Mouse (Mus musculus) liver, embryonic 16.5 days (tissue): ENCODE results near the gene Iqcn. TPM values are rescaled to one million over a fixed set of nuclear protein-coding genes. Genes with fewer than 3 reads are reported as not detected.

ENCODE experiments used
- ATAC-seq: fragments of 200-750 bp; cut with Nextera tagmentation; 2 replicates; pipeline ENCODE4 v1.8.0; 2017; ENCODE audit warnings: low read depth, mild to moderate bottlenecking, moderate number of reproducible peaks, moderate library complexity
- H3K27ac ChIP-seq: fragments of 300-500 bp; sonication (generic); 2 replicates; pipeline ENCODE4 v1.5.1; 2014; ENCODE audit warnings: mild to moderate bottlenecking, low read length
- H3K27me3 ChIP-seq: fragments of 300-500 bp; sonication (generic); 2 replicates; pipeline ENCODE4 v1.6.1; 2014; ENCODE audit warnings: low read depth, low read length, mixed read lengths; ENCODE audit not compliant: control insufficient read depth, insufficient read depth
- H3K36me3 ChIP-seq: fragments of 300-500 bp; sonication (generic); 2 replicates; pipeline ENCODE4 v1.6.1; 2014; ENCODE audit warnings: mild to moderate bottlenecking; ENCODE audit not compliant: control insufficient read depth, insufficient read depth
- H3K4me1 ChIP-seq: fragments of 300-500 bp; sonication (generic); 2 replicates; pipeline ENCODE4 v1.6.1; 2014; ENCODE audit warnings: low read depth, low read length, mixed read lengths; ENCODE audit not compliant: control insufficient read depth
- H3K4me2 ChIP-seq: fragments of 300-500 bp; sonication (generic); 2 replicates; pipeline ENCODE4 v1.6.1; 2014; ENCODE audit warnings: low read depth, low read length, mixed read lengths
- H3K4me3 ChIP-seq: fragments of 300-500 bp; sonication (generic); 2 replicates; pipeline ENCODE4 v1.5.1; 2014; ENCODE audit warnings: low read depth, mild to moderate bottlenecking, low read length
- H3K9ac ChIP-seq: fragments of 300-500 bp; sonication (generic); 2 replicates; pipeline ENCODE4 v1.6.1; 2014; ENCODE audit warnings: low read depth, low read length
- H3K9me3 ChIP-seq: fragments of 300-500 bp; sonication (generic); replicated peaks from 2 replicates; pipeline ENCODE4 v1.6.1; 2016; ENCODE audit warnings: low read length; ENCODE audit not compliant: control insufficient read depth
- WGBS: fragments of 180-500 bp; shearing (Covaris S2); extraction: QIAGEN DNeasy Blood & Tissue Kit; methylation state at CpG from one replicate; pipeline ENCODE4 v1.1.7; 2014; ENCODE audit not compliant: insufficient replicate concordance; 5-methylcytosine and 5-hydroxymethylcytosine counted together
- polyA plus RNA-seq: library from polyadenylated mRNA; unstranded; fragments of >200 nt; fragmentation: Nextera tagmentation; extraction: Ambion mirVana; gene quantifications from 2 replicates; pipeline ENCODE4 v1.2.1, GENCODE M21; 2015

Iqcn gene
- polyA plus RNA-seq, 1 experiment from 2014 or later, result not detected

- H3K4me3 ChIP-seq, result peak overlapping the region; percentile 69
- H3K27ac ChIP-seq, result peak overlapping the region; percentile 83
- H3K9me3 ChIP-seq, result no peaks in the 10 kb centered on the region
- peaks cover 2% of the 10 kb centered on the region; the same call in 1 of the 2 replicates for H3K36me3 ChIP-seq
- no peaks in the 10 kb centered on the region for H3K27me3 ChIP-seq
- H3K4me1 ChIP-seq, result peaks cover 80% of the 10 kb centered on the region
- WGBS, result 28% methylated on average over 9 of the region's 9 CpGs
- peak overlapping the region; percentile 98 for H3K4me2 ChIP-seq
- H3K9ac ChIP-seq, result peak overlapping the region; percentile 75
- ATAC-seq, result no peak
Observed at GRCm38 (mm10) chr8:70765329-70765728, 62.1 kb downstream of the Iqcn start.

- peaks cover 2% of the 10 kb centered on the region; the same call in 1 of the 2 replicates for H3K36me3 ChIP-seq
- peak overlapping the region; percentile 83 for H3K27ac ChIP-seq
- peak overlapping the region; percentile 75 for H3K9ac ChIP-seq
- 3% methylated on average over 34 of the region's 34 CpGs for WGBS
- peaks cover 83% of the 10 kb centered on the region for H3K4me1 ChIP-seq
- no peaks in the 10 kb centered on the region for H3K9me3 ChIP-seq
- ATAC-seq, result no peak
- H3K4me3 ChIP-seq, result peak overlapping the region; percentile 69
- no peaks in the 10 kb centered on the region for H3K27me3 ChIP-seq
- H3K4me2 ChIP-seq, result peak overlapping the region; percentile 98
Observed at GRCm38 (mm10) chr8:70765838-70766570, 62.7 kb downstream of the Iqcn start.

- peak overlapping the region; percentile 69 for H3K4me3 ChIP-seq
- peak overlapping the region; percentile 98 for H3K4me2 ChIP-seq
- peak overlapping the region; percentile 83 for H3K27ac ChIP-seq
- H3K9ac ChIP-seq, result peak overlapping the region; percentile 75
- no peaks in the 10 kb centered on the region for H3K27me3 ChIP-seq
- 15% methylated on average over 21 of the region's 21 CpGs for WGBS
- H3K36me3 ChIP-seq, result peaks cover 5% of the 10 kb centered on the region; the same call in 1 of the 2 replicates
- peaks cover 75% of the 10 kb centered on the region for H3K4me1 ChIP-seq
- no peaks in the 10 kb centered on the region for H3K9me3 ChIP-seq
- peak; percentile 39 for ATAC-seq
Observed at GRCm38 (mm10) chr8:70766571-70767440, 63.5 kb downstream of the Iqcn start.

Other genes starting within 250 kb of the Iqcn start
- 5.6 and 7.1 TPM in 2 replicates for gene Klhl26, start 226.5 kb upstream of the Iqcn start, polyA plus RNA-seq
- not detected in 2 replicates for gene Tmem59l, start 216.1 kb upstream of the Iqcn start, polyA plus RNA-seq
- 0.83 and 1.3 TPM in 2 replicates for gene Crlf1, start 210.3 kb upstream of the Iqcn start, polyA plus RNA-seq
- gene Rex1bd, start 196.7 kb upstream of the Iqcn start, polyA plus RNA-seq, result 53.7 and 55.6 TPM in 2 replicates
- gene Uba52, start 192.7 kb upstream of the Iqcn start, polyA plus RNA-seq, result 490 and 558 TPM in 2 replicates
- gene Fkbp8, start 175.7 kb upstream of the Iqcn start, polyA plus RNA-seq, result 155 and 158 TPM in 2 replicates
- gene Kxd1, start 175.5 kb upstream of the Iqcn start, polyA plus RNA-seq, result 27.6 and 29.0 TPM in 2 replicates
- gene Ell, start 164.0 kb upstream of the Iqcn start, polyA plus RNA-seq, result 12.9 and 16.8 TPM in 2 replicates
- gene Isyna1, start 109.1 kb upstream of the Iqcn start, polyA plus RNA-seq, result 35.0 and 38.0 TPM in 2 replicates
- gene Ssbp4, start 94.6 kb upstream of the Iqcn start, polyA plus RNA-seq, result 25.1 and 32.3 TPM in 2 replicates
- gene Lrrc25, start 87.3 kb upstream of the Iqcn start, polyA plus RNA-seq, result 7.5 and 9.0 TPM in 2 replicates
- gene Gdf15, start 71.0 kb upstream of the Iqcn start, polyA plus RNA-seq, result 2.7 and 3.1 TPM in 2 replicates
- gene Pgpep1, start 43.1 kb upstream of the Iqcn start, polyA plus RNA-seq, result 18.9 and 20.5 TPM in 2 replicates
- 104 and 113 TPM in 2 replicates for gene Lsm4, start 30.2 kb upstream of the Iqcn start, polyA plus RNA-seq
- 12.3 and 17.5 TPM in 2 replicates for gene Jund, start 4.5 kb upstream of the Iqcn start, polyA plus RNA-seq
- 0.40 and 0.47 TPM in 2 replicates for gene Gm3336, start 15.1 kb downstream of the Iqcn start, polyA plus RNA-seq
- 1.5 and 2.2 TPM in 2 replicates for gene Pde4c, start 20.3 kb downstream of the Iqcn start, polyA plus RNA-seq
- 2.2 and 3.4 TPM in 2 replicates for gene Rab3a, start 51.2 kb downstream of the Iqcn start, polyA plus RNA-seq
- 31.4 and 32.1 TPM in 2 replicates for gene Mpv17l2, start 57.5 kb downstream of the Iqcn start, polyA plus RNA-seq
- gene Pik3r2, start 73.3 kb downstream of the Iqcn start, polyA plus RNA-seq, result 12.2 and 13.9 TPM in 2 replicates
- 7.5 and 9.0 TPM in 2 replicates for gene Mast3, start 101.6 kb downstream of the Iqcn start, polyA plus RNA-seq
- 0.06 and 0.35 TPM in 2 replicates for gene Il12rb1, start 105.0 kb downstream of the Iqcn start, polyA plus RNA-seq
- gene Arrdc2, start 136.3 kb downstream of the Iqcn start, polyA plus RNA-seq, result 11.6 and 13.5 TPM in 2 replicates
- gene Kcnn1, start 159.8 kb downstream of the Iqcn start, polyA plus RNA-seq, result 0.20 and 0.46 TPM in 2 replicates
- gene Ccdc124, start 170.5 kb downstream of the Iqcn start, polyA plus RNA-seq, result 42.5 and 43.1 TPM in 2 replicates
- 0.11 TPM in 1 of 2 replicates, not detected in the other for gene Slc5a5, start 189.3 kb downstream of the Iqcn start, polyA plus RNA-seq
- gene Rpl18a, start 194.0 kb downstream of the Iqcn start, polyA plus RNA-seq, result 2,028 and 2,149 TPM in 2 replicates
- gene Map1s, start 202.5 kb downstream of the Iqcn start, polyA plus RNA-seq, result 12.1 and 14.4 TPM in 2 replicates